Mouse (Mus musculus) T-cell, adult 2 months (primary cell): Measurements from ENCODE around the gene Olfr1408.

Experiments used
- DNase-seq: peaks from one replicate; pipeline ENCODE4 v3.0.0; 2022; ENCODE audit warnings: low spot score

Gene Olfr1408

DNA sequence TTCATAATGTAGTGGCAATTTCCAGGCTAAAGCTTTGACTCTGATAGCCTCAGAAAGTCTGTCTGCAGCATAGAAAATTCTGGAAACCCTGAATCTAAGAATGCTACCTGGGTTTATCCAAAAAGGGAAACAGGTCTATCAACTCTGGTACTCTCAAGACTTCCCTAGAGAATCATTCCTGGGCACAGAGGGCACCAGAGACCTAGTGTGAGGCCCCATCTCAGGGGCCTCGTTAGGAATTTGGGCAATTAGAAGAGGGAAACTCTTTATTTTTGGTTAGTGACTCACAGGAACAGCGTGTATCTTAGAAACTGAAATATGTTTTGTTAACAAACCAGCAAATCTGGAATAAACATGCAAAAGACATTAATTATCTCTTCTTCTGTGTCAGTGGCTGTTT, at the start of gene Olfr1408:
TSS of gene Olfr1408 (minus strand) at position 101 of the 400 bp plus-strand sequence.
- no peak for DNase-seq

DNA sequence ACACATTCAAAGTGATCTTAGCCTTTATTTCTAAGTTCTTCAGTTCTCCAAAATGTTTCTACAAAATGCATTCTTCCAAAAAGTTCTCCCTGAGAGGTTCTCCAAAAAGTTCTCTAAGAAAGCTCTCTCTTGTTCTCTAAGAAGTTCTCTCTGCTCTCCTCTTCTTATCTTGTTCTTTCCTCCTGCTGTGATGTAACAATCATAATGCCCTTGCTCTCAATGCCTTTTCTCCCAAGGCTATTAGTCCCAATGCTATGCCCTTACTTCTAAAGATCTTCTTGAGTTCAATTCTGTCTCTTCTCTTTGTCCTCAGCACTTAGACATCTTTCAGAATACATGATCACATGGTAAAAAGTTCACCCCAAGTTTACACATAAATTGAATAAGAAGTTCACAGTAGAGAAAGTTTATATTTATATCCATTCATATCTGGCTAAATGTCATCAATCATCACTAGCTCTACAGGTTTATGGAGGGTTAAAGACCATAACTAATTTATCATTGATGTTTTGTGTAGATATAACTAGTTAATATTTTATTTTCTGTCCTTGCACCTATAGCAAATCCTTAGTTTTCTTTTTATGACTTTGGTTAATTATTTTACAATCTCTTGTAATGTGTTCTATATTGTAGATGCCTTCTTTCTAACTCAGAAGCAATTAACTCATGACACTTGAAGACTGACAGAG, 37.1 kb upstream of the Olfr1408 start:
- no peak for DNase-seq
